Mouse (Mus musculus) thymus, adult 18-20 months (tissue): ENCODE measurements around the gene Syt8.
"Not testable (repeated sequence)": the region's sequence is repeated elsewhere in the genome, so short reads cannot be mapped to it uniquely, and the experiment has no call there.

ENCODE experiments used
- DNase-seq, 2 experiments: peaks; one replicate each; pipeline ENCODE4 v3.0.0; 2022; ENCODE audit warnings: mixed read lengths in 2 of 2

Syt8 gene

DNA sequence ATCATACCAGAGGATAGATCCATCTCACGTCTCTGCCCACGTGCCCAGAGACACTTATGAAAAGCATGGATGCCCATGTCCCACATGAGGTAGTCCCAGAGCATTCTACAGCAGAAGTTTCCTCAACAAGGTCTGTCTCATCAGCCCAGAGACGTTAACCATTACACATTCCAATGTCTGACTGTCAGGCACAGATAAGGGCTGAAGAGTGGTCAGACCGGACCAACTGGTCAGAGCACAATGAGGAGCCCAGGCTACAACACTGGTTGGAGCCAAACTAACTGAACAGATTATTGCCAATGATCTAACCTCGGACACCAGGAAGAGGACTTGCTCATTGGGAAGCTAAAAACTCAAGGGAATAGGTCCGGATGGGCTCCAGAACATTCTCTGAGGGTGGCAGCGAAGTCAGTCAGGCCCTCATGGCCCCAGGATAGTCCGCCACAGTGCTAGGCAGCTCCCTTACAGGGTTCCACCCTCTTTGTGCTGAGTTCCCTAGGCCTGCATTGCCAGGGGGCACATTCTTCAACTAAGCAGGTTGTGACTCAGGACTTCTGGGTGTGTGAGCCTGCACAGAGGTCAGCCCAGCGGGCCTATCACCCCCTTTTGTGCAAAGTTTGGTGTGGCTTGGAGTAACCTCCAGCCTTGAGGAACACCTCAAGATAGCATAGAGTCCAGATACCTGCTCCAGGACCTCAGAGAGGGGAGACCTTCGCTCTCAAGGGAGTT, at the start of gene Syt8:
Syt8 (plus strand) TSS at position 714 of the 729 bp plus-strand sequence.
- DNase-seq: no peak

DNA sequence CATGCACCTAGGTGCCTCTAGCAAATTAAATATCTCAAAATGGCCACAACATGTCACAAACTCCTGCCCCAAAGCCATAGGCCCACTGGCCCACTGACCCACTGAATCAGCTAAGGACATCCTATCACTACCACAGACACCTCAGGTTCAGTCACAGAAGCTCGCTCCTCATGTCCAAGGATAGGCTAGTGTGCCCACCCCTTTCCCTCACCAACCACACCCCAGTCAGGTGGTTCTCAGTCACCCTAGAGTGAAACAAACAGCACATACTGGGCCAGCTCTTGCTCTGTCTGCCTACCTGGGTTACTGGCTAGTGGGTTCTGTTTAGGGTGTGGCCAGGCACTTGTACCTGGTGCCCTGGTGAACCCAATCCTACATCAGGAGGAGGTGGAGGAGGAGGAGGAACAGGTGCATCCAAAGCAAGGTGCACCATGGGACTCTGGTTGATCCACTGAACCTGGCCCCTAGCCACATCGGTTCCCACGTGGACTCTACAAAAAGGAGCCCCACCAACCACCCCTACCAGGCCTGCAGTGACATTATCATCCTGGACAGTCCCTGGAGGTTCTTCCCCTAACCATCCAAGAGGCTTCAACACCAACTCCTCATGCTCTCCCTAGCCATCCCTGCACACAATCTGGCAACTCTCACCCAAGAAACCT, 48.8 kb upstream of the Syt8 start:
- DNase-seq: no peak

DNA sequence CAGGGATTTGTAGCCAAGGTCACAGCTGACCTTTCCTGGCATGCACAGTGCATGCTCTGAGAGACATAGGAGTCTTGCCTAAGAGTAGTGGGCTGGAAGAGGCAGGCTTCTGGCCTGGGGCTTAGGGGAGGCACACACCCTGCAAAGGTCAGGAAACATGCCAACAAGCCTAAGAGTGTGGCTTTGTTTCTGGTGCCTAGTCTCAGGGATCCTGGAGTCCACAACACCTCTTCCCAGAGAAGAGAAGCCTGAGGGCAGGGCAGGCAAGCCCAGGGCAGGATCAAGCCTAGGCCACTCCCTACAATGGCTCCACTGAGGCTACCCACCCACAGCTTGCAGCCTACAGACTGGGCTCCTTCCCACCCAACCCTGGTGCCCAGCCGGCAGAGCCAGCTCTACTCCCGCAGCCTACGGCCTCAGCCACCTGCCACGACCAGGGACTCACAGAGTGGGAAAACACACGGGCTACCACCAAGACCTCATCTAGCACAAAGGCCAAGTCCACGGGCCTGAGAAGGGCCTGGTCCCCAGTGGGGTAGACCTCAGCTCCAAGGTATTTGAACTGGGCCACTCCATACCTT, 47.9 kb upstream of the Syt8 start:
- DNase-seq: no peak

DNA sequence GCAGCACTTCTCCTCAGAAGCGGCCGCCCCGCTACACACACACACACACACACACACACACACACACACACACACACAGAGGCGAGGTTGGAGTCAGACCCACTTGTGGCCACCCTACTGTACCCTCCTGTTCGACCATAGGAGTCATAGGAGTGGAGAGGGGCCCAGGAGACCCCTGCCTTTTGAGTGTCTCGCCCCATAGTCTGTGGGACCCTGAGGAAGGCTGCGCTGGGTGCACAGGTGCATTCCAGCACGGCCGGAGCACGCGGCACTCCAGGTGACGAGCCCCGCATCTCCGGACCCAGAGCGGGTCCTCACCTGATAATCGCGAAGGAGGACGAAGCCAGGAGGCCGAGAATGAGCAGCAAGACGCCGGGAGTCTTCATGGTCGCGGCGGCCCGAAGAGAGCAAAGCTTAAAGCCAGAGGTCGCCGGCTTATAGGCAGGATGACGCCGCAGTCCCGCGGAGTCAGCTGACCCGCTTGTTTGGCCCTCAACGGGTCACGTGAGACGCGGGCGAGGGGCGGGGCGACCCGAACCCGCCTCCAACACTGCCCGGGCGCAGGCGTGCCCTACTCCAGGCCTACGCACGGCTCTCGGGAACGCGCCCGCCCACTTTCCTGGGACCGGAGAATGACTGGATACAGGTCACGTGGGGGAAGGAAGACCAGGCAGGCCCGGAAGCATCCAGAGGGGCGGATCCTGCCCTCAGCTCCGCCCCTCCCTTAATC, 47.1 kb upstream of the Syt8 start, which contains the start of gene Ctsd:
Ctsd (minus strand) TSS at position 620 of the 730 bp plus-strand sequence.
- peak; percentile 91 to 92 for DNase-seq

DNA sequence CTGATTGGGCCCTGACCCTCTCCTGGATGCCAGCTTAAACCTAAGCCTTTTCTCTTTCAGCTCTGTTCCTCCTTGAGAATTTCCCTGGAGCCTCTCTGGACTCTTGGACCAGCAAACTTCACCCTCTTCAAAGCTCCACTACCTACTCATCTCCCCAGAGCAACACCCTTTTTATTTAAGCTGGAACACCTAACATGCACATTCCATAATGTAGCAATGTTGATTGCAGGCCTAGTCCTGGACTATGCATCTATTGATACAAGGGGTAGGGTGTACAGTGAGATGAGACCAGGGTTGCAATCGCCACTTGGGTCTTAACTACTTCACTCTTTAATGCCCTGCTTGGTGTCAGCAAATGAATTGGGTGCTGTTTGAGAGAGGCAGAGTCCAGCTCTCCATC, 46.5 kb upstream of the Syt8 start:
- DNase-seq: no peak

DNA sequence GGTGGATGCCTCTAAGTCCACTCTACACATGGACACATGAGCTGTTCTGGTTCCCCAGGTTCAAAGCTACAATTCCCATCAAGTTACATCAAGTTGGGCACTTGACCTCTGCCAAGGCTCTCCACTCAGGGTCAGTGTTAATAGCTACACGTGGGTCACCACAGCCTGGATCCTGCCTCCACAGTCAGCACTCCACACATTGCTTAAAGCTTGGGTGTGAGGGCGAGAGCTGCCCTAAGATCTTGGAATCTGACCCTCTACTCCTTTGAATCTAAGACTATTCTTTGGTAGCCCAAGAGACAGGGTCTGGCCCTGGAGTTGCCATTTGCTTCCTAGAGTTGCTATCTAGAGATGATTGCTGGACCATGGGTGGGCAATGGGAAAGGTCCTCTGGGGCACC, 45.9 kb upstream of the Syt8 start:
- DNase-seq: no peak

DNA sequence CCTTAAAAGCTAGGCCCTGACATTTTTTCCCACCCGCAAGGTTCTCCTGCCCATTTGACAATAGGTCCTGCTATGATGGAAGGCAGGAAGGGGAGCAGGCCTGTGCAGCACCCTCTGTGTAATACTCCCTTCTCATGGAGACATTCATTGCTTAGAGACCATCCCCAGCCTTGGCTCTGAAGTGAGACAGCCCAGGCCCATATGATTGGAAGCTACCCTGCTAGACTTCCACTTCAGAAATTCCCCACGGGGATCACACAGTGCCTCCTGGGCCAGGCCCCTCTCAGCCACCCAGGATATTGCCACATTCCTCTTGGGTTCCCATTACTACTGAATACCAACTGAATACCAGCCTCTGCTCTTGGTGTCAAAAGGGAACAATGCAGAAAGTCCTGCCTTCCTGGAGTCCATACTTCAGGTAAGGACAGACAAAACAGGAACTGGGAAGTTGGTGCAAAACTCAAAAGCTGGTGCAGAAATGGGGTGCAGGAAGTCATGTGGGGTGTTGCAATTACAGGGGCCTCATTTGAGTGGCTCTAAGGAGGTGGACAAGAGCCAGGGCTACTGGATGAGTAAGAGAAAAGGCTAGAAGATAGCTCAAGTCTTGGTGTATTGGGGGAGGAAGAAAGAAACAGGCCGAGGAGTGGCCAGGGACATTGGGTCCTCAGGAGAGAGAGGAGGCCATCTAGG, 44.5 kb upstream of the Syt8 start:
- DNase-seq: no peak

DNA sequence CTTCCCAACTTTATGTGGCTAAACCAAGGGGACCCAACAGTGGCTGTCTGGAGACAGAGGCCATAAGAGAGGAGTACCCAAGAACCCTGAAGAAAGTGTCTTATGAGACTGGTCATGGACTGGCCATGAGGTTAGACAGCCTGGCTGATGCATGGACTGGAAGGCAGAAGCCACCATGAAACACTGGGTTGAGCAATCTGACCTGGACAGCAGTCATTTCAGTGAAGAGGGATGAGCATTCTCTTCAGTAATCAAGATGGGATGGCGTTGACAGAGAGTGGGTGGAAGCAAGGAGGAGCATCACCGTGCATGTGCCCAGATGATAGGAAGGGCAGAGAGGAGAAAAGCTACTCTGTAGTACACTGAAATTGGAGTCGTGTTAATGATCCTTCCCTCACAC, 43.5 kb upstream of the Syt8 start:
- no peak for DNase-seq

DNA sequence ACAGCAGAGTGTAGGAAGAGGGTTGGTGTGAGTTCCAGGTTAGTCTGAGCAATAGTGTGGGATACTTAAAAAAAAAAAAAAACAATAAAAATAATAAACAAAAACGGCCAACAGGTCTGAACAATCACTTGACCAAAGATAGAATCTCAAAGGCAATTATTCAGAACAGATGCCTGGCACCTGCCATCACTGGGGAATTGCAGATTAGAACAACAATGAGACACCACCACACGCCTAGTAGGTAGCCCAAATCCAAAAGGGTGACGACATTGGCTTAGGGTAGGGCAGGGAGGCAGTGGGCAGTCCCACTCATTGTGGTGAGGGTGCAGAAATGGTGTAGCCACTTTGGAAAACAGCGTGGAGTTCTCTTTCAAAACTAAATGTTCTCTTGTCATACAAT, 43.0 kb upstream of the Syt8 start:
- DNase-seq: no peak

DNA sequence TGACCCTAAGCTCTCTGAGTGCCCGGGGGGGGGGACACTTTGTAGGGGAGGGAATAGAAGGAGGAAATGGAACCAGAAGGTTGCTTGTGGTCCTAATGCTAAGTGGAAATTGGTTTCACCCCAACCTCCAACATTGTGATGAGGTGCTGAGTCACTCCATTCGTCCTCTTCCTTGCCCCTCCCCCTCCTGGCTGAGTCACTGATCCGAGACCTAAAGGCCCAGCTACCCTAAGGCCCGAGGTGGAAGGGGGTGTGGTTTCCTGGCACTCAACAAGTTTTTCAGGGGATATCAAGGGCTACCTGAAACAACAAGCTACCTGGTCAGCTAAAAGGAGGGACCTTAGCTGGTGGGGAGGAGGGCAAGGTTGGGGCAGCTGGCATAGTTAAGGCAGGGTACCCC, 41.5 kb upstream of the Syt8 start:
- DNase-seq: no peak

DNA sequence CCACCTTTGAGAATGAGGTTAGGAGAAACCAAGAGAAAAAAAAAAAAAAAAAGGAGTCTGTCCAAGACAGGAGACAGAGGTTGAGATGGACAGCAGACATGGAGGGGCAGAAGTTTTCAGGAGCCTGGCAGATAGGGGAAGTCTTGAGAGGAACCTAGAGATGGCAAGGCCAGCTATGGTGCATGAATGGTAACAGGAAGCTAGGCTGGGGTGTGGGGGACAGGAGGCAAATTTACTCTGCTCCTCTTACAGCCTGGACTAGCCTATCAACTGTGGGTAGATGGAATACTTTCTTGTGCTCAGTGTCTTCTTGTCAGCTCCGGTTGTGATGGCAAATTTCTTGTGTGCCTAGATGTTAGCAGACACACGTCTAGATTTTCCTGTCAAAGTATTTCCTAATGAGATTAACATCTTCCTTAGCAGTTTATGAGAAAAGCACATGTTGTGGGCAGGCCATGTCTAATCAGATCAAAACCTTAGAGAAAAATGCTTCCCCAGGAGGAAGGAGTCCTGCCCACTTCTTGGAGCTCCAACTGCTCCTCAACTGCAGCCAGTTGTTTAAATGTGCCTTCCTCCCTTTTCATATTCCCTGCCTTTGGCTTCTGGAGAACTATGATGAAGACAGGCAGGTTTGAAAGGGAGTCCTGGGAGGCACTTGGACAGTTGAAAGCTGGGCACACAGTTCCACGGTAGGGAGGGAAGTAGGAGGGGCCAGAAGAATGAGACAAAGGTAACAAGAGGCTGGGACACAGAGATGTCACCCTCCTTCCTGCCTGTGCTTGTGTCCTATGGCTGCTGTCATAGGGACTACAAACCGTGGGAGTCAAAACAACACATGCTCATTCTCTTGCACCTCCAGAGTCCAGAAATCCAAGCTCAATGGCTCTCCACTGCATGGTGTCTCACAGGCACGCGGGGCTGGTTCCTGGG, 40.1 kb upstream of the Syt8 start:
- DNase-seq: no peak

DNA sequence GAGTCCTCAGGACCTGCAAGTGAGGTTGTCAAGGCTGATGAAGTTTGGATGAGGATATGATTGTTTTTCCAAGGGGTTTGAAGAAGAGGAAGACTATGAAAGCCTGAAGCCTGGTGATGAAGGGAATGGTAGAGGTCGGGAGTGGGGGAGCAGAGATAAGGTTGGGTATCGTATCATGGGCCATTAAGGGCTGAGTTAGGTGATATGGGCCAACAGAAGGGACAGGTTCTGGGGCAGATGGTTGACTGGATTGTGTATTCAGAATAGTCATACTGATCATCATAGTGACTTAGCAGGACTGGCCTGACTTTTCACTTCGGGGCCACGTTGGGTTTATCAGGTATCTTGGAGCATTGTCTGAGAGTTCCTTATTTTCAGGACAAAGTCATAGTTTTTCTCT, 39.2 kb upstream of the Syt8 start:
- no peak for DNase-seq

DNA sequence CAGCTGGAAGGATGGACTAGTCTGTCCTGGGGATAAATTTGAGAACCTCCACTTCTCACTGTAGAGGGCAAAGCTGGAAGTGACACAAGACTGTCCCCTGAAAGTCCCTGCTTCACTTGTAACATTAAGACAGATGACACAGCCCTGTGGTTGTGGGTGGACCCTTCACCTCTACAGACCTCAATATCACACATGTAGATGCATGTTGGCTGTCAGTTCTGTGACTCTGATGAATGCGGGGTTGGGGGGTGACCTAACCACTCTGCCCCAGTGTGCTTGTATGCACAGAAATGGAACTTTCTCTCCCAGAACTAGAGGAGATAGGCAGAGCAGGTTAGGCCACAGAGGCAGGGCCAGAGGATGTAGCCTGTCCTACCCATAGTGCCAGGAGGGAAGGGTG, 38.0 kb upstream of the Syt8 start:
- DNase-seq: no peak

DNA sequence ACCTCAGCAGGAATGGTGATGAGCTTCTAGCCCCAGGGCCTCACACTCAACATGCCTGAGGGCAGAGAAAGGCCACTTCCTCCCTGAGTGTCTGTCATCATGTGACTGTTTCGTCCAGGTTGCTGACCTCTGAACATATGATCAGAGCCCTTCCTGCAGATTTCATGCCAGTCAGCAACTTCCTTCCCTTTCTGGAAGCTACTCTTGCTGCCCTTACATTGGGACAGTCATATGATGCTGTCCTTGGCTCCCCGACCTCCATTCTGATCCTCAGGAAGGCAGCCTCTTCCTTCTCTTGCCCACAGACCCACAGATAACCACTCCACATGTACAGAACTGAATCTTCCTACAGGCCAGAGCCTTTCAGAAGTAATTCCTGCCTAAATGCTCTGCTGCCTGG, 36.6 kb upstream of the Syt8 start:
- no peak for DNase-seq

DNA sequence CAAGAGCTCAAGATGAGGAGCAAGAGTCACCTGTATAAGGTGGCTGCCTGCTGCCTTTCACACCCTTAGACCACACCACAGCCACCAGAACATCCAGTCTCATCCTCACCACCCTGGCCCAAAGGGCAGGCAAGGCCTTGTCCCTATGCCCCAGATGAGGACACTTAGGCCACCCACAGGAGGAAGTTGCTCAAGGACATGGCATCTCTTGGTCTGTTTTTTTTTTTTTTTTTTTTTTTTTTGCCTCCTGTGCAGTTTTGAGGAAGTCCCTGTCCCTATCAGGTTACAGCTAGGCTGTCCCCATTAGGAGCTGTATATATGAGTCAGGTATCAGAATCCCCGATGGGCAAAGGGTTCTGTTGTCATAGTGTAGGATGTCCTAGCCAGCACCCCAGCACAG, 35.4 kb upstream of the Syt8 start:
- DNase-seq: no peak

DNA sequence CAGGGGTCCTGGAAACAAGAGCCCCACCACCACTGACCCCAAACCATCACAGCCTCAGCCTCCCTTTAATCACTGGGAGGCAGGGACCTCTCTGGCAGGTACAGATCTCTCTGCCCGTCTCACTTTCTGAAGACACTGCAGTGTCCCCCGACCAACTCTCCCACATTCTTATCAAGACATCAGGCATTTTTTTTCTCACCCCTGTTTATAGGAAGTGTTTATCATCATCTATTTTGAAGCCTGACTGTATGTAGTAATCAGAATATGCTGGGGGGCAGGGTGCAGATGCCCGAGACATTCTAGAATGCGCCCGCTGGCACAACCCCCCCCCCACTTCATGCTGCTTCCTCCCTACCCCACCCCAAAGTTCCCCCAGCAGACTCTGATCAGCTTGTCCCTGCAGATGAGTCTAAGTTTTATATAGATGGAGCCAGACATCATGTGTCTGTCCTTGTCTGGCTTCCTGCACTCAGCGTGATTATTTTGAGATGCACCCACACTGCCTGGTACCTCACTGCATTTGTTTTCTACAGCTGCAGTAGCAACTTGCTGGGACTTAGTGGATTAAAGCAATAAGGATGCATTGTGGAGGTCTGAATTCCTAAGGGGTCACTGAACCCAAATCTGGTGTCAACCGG, 34.4 kb upstream of the Syt8 start:
- DNase-seq: no peak

DNA sequence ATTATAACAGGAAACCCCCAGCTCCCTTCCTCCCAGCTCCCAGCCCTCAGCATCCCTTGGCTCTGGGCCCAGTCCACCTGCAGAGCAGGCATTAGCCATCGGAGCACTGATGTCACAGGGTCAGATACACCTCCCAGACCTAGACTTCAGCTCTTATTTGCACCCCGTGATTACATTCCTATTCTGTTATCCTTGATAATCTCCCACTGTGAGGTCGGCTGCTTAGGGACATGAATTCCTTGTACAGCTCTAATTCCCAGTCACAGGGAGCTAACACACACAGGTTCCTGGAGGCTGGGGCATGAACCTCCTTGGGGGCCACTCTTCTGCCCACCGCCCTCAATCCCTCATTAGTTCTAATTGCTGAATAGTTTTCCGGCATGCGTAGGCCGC, 33.9 kb upstream of the Syt8 start:
- no peak for DNase-seq

DNA sequence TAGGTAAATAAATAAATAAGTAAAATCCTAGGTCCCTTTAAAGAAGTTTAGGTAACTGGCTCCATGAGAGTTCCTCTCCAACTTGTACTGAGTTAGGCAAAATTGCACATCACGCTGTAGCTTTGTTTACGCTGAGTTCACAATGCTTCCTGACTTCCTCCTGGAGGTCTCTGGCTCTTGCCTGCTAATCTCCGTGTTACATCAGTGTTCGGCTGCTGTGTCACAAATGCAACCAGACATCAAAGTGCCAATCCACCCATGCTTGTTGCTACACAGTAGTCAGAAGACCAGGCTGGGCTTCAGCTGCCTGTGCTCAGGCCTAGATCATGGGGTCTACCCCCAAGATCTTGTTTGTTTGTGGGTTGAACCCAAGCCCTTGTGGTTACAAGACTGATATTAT, 31.1 kb upstream of the Syt8 start:
- peak in 1 of 2 experiments; percentile 34 for DNase-seq

DNA sequence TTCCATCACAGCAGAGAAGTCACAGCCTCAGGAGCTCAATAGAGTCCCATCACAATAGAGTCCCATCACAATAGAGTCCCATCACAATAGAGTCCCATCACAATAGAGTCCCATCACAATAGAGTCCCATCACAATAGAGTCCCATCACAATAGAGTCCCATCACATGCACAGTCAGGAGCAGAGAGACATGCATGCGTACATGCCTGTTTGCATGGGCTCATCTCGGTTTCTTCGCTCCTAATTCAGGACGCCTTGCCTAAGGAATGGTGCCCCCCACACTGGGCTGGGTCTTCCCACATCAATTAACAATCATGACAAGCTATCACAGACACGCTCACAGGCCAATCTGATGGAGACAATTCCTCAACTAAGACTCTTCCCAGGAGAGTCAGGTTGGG, 29.5 kb upstream of the Syt8 start:
- not testable (repeated sequence) for DNase-seq

DNA sequence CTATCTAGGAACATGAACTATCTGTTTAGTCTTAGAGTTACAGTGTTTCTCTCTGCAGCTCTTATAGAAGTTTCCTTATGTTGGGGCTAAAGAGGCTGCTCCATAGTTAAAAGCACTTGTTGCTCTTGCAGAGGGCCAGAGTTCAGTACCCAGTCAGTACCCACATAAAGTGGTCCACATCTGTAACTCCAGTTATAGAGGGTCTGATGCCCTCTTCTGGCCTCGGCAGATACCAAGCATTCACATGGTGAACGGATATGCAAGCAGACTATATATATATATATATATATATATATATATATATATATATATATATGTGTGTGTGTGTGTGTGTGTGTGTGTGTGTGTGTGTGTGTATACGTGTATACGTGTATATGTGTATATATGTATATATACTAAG, 26.7 kb upstream of the Syt8 start:
- no peak for DNase-seq

DNA sequence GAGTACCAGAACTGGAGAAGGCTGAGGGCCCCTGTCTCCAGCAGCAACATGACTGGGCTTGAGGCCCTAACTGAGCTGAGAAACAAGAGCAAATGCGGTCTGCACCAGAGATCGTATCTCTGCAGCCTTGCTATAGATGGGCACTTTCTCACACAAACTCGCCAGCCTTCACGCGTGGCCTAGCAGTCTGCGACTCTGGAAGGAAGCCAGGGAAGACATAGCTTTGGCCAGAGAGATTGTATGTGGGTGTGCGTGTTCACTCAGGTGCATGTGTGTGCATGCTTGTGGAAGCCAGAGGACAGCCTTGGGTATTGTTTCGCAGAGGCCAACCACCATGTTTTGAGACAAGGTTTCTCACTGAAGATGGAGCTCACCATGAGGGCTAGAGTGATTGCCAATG, 26.0 kb upstream of the Syt8 start:
- no peak for DNase-seq
